Mouse (Mus musculus) intestine, postnatal 0 days (tissue): ENCODE measurements around the gene C2cd4c. TPM values are rescaled to one million over a fixed set of nuclear protein-coding genes. Genes with fewer than 3 reads are reported as not detected.

ENCODE experiments used
- ATAC-seq: fragments of 200-750 bp; cut with Nextera tagmentation; 2 replicates; pipeline ENCODE4 v1.8.0; 2017; ENCODE audit warnings: mild to moderate bottlenecking, moderate TSS enrichment, moderate library complexity
- H3K27ac ChIP-seq: fragments of 300-500 bp; sonication (generic); 2 replicates; pipeline ENCODE4 v1.5.1; 2014; ENCODE audit warnings: mild to moderate bottlenecking, low read depth, low read length, moderate library complexity
- H3K27me3 ChIP-seq: fragments of 300-500 bp; sonication (generic); replicated peaks from 2 replicates; pipeline ENCODE4 v1.6.1; 2014; ENCODE audit warnings: low read length, mixed read lengths; ENCODE audit not compliant: control insufficient read depth, insufficient read depth
- H3K36me3 ChIP-seq: fragments of 300-500 bp; sonication (generic); 2 replicates; pipeline ENCODE4 v1.6.1; 2014; ENCODE audit warnings: mild to moderate bottlenecking, moderate library complexity; ENCODE audit not compliant: control insufficient read depth, insufficient read depth
- H3K4me1 ChIP-seq: fragments of 300-500 bp; sonication (generic); replicated peaks from 2 replicates; pipeline ENCODE4 v1.6.1; 2014; ENCODE audit warnings: antibody characterized with exemption, low read length, mixed read lengths; ENCODE audit not compliant: control insufficient read depth, insufficient read depth
- H3K4me2 ChIP-seq: fragments of 300-500 bp; sonication (generic); replicated peaks from 2 replicates; pipeline ENCODE4 v1.6.1; 2014; ENCODE audit warnings: low read depth, mild to moderate bottlenecking, moderate library complexity
- H3K4me3 ChIP-seq: fragments of 300-500 bp; sonication (generic); 2 replicates; pipeline ENCODE4 v1.5.1; 2014; ENCODE audit warnings: low read depth, low read length
- H3K9ac ChIP-seq: fragments of 300-500 bp; sonication (generic); 2 replicates; pipeline ENCODE4 v1.6.1; 2014; ENCODE audit warnings: mild to moderate bottlenecking, low read depth, low read length
- H3K9me3 ChIP-seq: fragments of 300-500 bp; sonication (generic); 2 replicates; pipeline ENCODE4 v1.6.1; 2016; ENCODE audit warnings: mixed run types; ENCODE audit not compliant: control insufficient read depth
- CTCF ChIP-seq: sonication (generic); IDR thresholded peaks from 2 replicates; pipeline ENCODE4 v1.5.1; 2016; ENCODE audit warnings: low read depth, mild to moderate bottlenecking, control low read depth, antibody characterized with exemption, moderate library complexity
- WGBS: fragments of 180-500 bp; shearing (Covaris S2); extraction: QIAGEN DNeasy Blood & Tissue Kit; methylation state at CpG from one replicate; pipeline ENCODE4 v1.1.7; 2014; 5-methylcytosine and 5-hydroxymethylcytosine counted together
- polyA plus RNA-seq: library from polyadenylated mRNA; unstranded; fragments of >200 nt; fragmentation: Nextera tagmentation; extraction: Ambion mirVana; gene quantifications from 2 replicates; pipeline ENCODE4 v1.2.1, GENCODE M21; 2015

The C2cd4c gene
- polyA plus RNA-seq, 1 experiment from 2014 or later, result 0.05 TPM

DNA sequence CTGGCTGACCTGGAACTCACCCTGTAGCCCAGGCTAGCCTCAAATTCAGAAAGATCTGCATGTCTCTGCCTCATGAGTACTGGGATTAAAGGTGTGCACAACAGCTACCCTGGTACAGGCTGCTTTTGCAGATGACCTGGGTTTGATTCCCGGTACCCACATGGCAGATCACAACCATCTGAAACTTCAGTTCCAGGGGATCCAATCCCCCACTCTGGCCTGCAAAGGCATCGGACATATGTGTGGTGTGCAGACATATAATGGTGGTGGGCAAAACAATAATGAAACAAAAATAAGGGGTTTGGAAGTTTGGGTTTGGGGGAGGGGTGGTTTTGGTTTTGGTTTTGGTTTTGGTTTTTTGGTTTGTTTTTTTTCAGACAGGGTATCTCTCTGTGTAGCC is 42.5 kb downstream of the C2cd4c start:
- no peaks in the 10 kb centered on the region for H3K36me3 ChIP-seq
- 95% methylated on average over 2 of the region's 2 CpGs for WGBS
- H3K9me3 ChIP-seq, result no peaks in the 10 kb centered on the region
- no peak for ATAC-seq
- H3K4me2 ChIP-seq, result no peak overlapping the region
- H3K27ac ChIP-seq, result no peak overlapping the region
- H3K4me1 ChIP-seq, result no peaks in the 10 kb centered on the region
- no peak overlapping the region for H3K9ac ChIP-seq
- no peak for TF ChIP-seq CTCF
- no peaks in the 10 kb centered on the region for H3K27me3 ChIP-seq
- no peak overlapping the region for H3K4me3 ChIP-seq

DNA sequence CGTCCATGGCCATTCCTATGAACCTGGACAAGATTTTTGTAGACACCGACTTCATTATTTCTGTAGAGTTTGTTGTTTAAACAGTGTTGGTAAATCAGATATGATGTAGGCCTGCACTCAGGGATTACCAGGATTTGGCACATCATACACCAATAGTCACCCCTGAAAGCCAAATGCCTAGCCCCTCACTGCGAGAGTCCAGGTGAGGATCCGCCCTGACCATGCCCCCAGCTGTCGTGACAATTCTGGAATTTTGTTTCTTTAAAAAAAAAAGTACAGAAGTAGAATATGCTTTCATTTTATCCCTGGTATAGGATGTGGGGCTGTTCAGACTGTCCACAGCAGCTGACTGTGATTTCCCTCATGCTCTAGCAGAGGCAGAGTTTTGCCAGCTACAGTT is 43.9 kb downstream of the C2cd4c start:
- TF ChIP-seq CTCF, result no peak
- 89% methylated on average over 5 of the region's 5 CpGs for WGBS

DNA sequence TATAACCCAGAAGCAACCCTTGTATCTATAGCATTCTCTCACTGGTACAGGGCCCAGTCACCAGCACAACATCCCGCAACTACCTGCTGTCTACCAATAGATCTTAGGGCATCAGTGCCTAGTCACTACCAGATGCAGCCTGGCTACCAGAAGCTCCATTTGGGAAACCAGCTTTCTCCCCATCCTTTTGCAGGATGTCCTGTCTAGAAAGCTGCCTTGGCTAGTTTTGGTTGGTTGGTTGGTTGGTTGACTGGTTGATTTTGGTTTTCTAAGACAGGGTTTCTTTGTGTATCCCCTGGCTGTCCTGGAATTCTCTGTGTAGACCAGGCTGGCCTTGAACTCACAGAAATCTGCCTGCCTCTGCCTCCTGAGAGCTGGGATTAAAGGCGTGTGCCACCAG is 54.1 kb downstream of the C2cd4c start:
- no peak for TF ChIP-seq CTCF
- Histone ChIP-seq H3K4me2 (no peak overlapping the region), H3K36me3 (no peaks in the 10 kb centered on the region), H3K27me3 (no peaks in the 10 kb centered on the region), H3K9me3 (no peaks in the 10 kb centered on the region), H3K27ac (no peak overlapping the region), H3K4me3 (no peak overlapping the region), H3K4me1 (no peaks in the 10 kb centered on the region), H3K9ac (no peak overlapping the region)
- 92% methylated on average over 2 of the region's 2 CpGs for WGBS
- no peak for ATAC-seq

More for the DNA sequence above, 43.9 kb downstream of the C2cd4c start:
- Histone ChIP-seq H3K27me3 (no peaks in the 10 kb centered on the region), H3K9ac (no peak overlapping the region), H3K9me3 (no peaks in the 10 kb centered on the region), H3K4me3 (no peak overlapping the region), H3K4me1 (no peaks in the 10 kb centered on the region), H3K4me2 (no peak overlapping the region), H3K27ac (no peak overlapping the region), H3K36me3 (no peaks in the 10 kb centered on the region)
- no peak for ATAC-seq

DNA sequence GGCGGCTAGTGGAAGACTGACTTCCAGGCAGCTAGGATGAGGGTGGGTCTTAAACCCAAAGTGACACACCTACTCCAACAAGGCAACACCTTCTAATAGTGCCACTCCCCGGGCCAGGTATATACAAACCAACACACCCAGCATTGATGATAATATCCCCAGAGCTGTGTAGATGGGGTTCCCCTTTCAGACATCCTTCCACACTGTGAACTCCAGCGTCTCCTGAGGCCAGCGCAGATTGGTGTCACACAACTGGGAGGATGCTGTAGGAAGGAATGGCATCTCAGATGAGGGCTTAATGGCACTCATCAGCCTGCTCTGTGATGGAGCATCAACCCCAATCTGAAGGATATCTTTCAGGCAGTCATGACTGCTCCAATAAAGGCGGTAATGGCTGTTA is 56.3 kb downstream of the C2cd4c start:
- Histone ChIP-seq H3K27ac (no peak overlapping the region), H3K27me3 (no peaks in the 10 kb centered on the region), H3K4me3 (no peak overlapping the region), H3K36me3 (no peaks in the 10 kb centered on the region), H3K9me3 (no peaks in the 10 kb centered on the region), H3K4me1 (peaks cover 5% of the 10 kb centered on the region; the same call in 1 of the 2 replicates), H3K9ac (no peak overlapping the region), H3K4me2 (no peak overlapping the region)
- ATAC-seq, result no peak
- WGBS, result 92% methylated on average over 5 of the region's 5 CpGs
- TF ChIP-seq CTCF, result no peak

DNA sequence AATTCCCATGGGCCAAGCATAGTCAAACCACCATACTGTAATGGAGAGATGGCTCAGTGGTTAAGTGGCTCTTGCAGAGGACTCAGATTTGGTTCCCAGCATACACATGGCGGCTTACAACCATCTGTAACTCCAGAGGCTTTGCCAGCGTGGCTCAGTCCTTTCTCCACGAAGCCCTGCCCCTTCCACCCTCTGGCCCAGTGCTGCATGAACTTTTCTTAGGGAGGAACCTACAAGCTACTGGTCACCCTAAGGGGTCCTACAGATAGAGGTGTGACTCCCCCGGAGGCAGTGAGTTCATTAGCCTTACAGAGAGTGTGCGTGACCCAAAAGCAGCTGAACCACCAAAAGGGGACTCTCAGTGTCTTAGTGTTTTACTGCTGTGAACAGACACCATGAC is 56.9 kb downstream of the C2cd4c start:
- Histone ChIP-seq H3K9ac (no peak overlapping the region), H3K4me1 (peaks cover 5% of the 10 kb centered on the region; the same call in 1 of the 2 replicates), H3K4me3 (no peak overlapping the region), H3K27ac (no peak overlapping the region), H3K27me3 (no peaks in the 10 kb centered on the region), H3K4me2 (no peak overlapping the region), H3K9me3 (no peaks in the 10 kb centered on the region), H3K36me3 (no peaks in the 10 kb centered on the region)
- no peak for TF ChIP-seq CTCF
- 91% methylated on average over 5 of the region's 5 CpGs for WGBS
- no peak for ATAC-seq

Other genes with a start within 250 kb of the C2cd4c start
- not detected in 2 replicates for gene Vmn2r83, start 145.3 kb downstream of the C2cd4c start, polyA plus RNA-seq
- 141 TPM in 2 replicates for gene Plpp2, start 80.2 kb downstream of the C2cd4c start, polyA plus RNA-seq
- 15.6 and 16.2 TPM in 2 replicates for gene Mier2, start 58.8 kb downstream of the C2cd4c start, polyA plus RNA-seq
- gene Theg, start 26.7 kb downstream of the C2cd4c start, polyA plus RNA-seq, result not detected in 2 replicates
- 1.9 and 2.2 TPM in 2 replicates for gene Shc2, start 23.9 kb upstream of the C2cd4c start, polyA plus RNA-seq
- not detected in 2 replicates for gene Odf3l2, start 31.7 kb upstream of the C2cd4c start, polyA plus RNA-seq
- gene Madcam1, start 50.5 kb upstream of the C2cd4c start, polyA plus RNA-seq, result 15.6 and 16.9 TPM in 2 replicates
- gene Tpgs1, start 55.3 kb upstream of the C2cd4c start, polyA plus RNA-seq, result 47.6 and 48.5 TPM in 2 replicates
- 88.0 and 89.6 TPM in 2 replicates for gene Cdc34, start 68.2 kb upstream of the C2cd4c start, polyA plus RNA-seq
- gene Gzmm, start 75.0 kb upstream of the C2cd4c start, polyA plus RNA-seq, result 0.16 and 0.26 TPM in 2 replicates
- 888 and 937 TPM in 2 replicates for gene Bsg, start 90.5 kb upstream of the C2cd4c start, polyA plus RNA-seq
- gene Hcn2, start 102.6 kb upstream of the C2cd4c start, polyA plus RNA-seq, result 0.38 and 0.43 TPM in 2 replicates
- gene Polrmt, start 132.6 kb upstream of the C2cd4c start, polyA plus RNA-seq, result 18.7 and 20.1 TPM in 2 replicates
- gene Fgf22, start 141.1 kb upstream of the C2cd4c start, polyA plus RNA-seq, result 0.13 TPM in 1 of 2 replicates, not detected in the other
- gene Rnf126, start 152.9 kb upstream of the C2cd4c start, polyA plus RNA-seq, result 41.2 and 43.5 TPM in 2 replicates
- 7.3 and 8.9 TPM in 2 replicates for gene Fstl3, start 163.2 kb upstream of the C2cd4c start, polyA plus RNA-seq
- 0.07 TPM in 1 of 2 replicates, not detected in the other for gene Prss57, start 176.9 kb upstream of the C2cd4c start, polyA plus RNA-seq
- gene Palm, start 179.5 kb upstream of the C2cd4c start, polyA plus RNA-seq, result 19.9 and 21.1 TPM in 2 replicates
- gene Misp, start 207.0 kb upstream of the C2cd4c start, polyA plus RNA-seq, result 254 and 255 TPM in 2 replicates
- gene Ptbp1, start 240.4 kb upstream of the C2cd4c start, polyA plus RNA-seq, result 86.9 and 92.2 TPM in 2 replicates